Mouse (Mus musculus) frontal cortex, postnatal 14 days (tissue): ENCODE data around the gene Naalad2.
"Not testable (repeated sequence)": the region's sequence is repeated elsewhere in the genome, so short reads cannot be mapped to it uniquely, and the experiment has no call there.

Source experiments
- DNase-seq, 2 experiments: peaks; one replicate each; pipeline ENCODE4 v3.0.0; 2022; ENCODE audit warnings: low spot score in 2 of 2

Gene Naalad2

DNA sequence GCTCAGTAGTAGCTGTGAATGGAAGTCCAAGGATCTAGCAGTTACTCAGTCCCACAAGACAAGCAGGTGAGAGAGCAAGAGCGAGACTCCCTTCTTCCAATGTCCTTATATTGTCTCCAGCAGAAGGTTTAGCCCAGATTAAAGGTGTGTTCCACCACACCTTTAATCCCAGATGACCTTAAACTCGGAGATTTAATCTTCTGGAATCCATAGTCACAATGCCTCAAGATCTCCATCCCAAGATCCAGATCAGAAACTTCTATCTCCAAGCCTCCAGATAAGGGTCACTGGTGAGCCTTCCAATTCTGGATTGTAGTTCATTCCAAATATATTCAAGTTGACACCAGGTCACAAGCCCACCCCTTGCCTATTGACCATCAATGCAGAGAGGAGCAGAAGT is at the start of gene Naalad2:
Gene Naalad2, minus strand, starts transcription at position 101 of the 400 bp plus-strand sequence.
- not testable (repeated sequence) for DNase-seq

DNA sequence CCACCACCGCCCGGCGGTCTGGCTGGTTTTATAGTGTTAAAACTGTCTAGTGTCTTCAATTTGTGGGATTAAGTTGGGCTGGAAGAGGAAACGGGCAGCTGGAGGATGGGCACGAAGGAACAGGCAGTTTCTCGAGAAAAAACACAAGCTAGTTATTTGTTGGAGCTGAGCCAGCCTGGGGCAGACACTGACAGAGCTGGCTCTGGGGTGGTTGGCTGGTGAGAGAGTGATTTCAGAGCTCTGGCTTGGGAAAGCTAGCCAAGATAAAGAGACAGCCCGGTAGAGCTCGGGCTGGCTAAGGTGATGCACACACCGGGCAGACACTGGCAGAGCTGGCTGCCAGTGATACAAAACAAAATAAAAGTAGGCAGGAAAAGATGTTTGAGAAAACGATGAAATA is 28.9 kb upstream of the Naalad2 start:
- no peak for DNase-seq

DNA sequence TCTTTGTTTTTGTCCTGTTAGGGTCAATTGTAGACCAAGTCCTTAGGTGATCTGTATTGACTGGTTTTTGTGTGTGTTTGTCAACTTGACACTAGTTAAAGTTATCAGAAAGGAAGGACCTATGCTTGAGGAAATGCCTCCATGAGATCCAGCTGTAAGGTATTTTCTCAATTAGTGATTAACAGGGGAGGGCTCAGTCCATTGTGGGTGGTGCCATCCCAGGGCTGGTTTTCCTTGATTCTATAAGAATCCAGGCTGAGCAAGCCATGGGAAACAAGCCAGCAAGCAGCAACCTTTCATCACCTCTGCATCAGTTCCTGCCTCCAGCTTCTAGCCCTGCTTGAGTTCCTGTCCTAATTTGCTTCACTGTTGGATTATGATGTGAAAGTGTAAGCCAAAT is 27.6 kb upstream of the Naalad2 start, which contains the start of gene Mbd3l2:
Gene Mbd3l2, plus strand, starts transcription at position 301 of the 400 bp plus-strand sequence.
- no peak for DNase-seq

DNA sequence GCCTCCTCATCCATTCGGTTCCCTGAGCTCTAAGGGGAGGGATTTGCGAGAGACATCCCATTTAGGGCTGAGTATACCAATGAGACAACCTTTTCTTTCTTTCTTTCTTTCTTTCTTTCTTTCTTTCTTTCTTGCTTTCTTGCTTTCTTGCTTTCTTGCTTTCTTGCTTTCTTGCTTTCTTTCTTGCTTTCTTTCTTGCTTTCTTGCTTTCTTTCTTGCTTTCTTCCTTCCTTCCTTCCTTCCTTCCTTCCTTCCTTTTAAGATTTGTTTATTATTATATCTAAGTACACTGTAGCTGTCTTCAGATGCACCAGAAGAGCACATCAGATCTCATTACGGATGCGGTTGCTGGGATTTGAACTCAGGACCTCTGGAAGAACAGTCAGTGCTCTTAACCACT is 9.6 kb upstream of the Naalad2 start:
- not testable (repeated sequence) for DNase-seq

DNA sequence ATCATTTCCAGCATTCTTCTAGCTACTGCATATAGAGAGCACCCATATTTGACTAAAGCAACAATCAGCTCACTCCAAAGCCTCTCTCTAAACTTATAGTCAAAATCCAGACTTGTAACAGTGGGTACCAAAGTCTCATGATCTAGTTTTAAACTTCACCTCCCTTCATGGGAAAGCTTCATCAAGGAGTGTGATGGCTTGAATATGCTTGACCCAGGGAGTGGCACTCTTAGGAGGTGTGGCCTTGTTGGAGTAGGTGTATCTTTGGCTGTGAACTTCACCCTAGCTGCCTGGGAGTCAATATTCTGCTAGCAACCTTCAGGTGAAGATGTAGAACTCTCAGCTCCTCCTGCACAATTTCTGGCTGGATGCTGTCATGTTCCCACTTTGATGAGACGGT is 1.3 kb upstream of the Naalad2 start, which contains the start of gene Ubtfl1:
Gene Ubtfl1, plus strand, starts transcription at position 301 of the 400 bp plus-strand sequence.
- DNase-seq: no peak

DNA sequence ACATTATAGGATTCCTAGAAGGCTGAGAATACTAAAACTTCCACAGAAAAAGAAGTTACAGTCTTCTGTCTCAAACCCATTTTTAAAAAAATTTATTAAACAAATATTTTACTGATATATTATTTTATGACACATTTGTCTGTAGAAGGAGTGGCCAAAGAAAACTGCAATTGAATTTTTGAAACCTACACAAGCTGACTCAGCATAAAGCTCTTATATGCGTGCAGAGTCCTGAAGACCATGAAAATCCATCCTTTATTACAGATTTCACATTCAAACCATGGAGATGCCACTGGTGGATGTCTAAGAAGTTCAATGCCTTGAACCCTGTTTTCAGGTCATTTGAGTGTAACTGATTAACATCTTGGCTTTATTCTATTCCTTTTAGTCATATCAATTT is 3.2 kb downstream of the Naalad2 start:
- no peak for DNase-seq

DNA sequence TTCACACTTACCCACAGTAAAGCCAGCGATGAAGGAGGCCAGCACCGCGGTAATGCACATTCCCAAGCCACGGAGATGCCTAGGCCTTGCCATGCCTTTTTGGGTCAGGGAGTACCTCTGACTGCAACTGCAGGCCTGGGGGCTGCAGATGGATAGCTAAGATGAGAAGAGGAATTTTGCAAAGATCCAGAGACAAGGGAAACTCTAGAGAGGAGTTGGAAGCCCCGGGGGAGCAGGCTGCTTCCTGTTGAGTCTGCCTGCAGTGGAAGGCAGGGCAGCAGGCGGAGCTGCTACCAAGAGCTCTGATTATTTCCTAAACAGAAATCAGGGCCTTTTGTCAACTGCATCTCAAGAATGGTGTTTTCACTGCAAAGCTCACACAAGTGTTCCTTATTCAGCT is 17.0 kb downstream of the Naalad2 start:
- no peak for DNase-seq

DNA sequence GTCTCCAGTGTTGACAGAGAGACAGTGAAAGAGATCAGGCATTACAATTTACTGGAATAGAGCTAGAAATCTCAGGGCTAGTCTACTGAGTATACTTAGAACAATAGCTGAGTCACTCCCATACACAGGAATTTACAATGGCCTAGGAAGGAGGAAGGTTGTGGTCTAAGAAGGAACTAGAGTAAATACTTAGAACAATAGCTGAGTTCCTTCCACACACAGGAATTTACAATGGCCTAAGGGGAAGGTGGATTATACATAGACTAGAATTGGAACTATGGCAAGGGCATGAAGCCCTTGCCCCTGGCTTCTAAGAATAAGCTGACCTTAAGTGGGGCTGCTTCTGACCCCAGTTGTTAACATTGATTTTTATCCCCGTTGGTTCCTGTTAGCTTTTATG is 29.8 kb downstream of the Naalad2 start:
- DNase-seq: not testable (repeated sequence)

DNA sequence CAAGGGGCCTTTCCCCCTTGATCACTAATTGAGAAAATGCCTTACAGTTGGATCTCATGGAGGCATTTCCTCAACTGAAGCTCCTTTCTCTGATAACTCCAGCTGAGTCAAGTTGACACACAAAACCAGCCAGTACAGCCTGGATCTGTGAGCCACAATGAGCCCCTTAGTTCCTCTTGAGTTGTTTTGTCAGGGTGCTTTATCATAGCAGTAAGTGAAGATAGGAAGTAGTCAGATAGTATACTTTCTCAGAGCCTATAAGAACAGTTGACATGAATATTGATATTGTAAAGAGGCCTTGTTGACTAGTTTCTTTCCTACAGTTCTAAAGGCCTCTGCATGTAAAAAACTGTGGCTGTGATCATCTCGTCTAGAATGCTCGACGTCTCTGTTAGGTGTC is 82.8 kb downstream of the Naalad2 start:
- no peak for DNase-seq

DNA sequence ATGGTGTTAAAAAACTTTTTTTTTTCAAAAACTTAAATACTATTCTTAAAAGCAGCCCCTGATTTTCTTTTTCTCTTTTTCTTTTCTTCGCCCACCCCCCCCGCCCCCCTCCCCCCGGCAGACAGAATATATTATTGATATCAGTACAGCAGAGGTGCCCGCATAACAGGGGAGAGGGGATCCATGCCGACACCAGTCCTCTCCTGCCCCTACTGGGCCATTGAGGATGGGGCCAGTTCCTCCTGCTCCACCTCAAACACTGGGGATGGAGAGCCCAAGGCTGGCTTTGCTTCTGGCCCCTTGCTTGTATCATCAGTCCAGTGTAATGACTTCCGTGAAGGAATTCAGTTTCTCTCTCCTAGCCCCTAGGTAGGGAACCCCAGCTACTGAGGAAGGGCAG is 104.5 kb downstream of the Naalad2 start:
- no peak for DNase-seq

DNA sequence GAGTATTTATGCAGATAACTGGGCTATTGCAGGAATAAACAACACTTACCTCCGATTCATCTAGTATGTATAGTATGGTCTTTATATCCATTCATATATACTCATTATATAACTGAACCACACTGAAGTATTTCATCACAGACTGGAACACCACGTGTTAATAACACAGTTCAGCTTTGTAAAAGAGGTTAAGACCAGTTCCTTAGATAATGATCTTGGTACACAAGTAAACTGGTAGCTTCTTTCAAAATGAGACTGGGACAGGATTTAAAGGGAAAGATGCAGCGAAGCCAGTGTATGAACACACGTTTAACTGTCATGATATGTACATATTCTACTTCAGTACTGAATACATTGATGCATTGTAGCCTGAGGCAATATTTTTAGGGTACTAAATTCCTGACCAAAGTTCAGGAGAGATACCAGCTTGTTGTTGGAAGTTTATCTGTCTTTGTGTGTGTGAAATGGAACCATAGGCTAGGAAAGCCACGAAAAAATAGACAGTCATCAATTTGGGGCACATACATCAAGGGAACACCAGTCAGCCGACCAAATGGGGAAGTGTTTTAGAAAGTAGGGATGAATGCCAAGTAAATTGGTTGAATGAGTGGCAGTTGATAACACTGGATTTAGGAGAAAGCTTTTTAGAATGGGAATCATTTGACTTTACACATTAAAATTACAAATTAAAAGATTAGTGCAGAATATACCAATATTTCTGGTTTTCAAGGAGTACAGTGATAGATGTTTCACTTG is 109.6 kb downstream of the Naalad2 start:
- DNase-seq: no peak

DNA sequence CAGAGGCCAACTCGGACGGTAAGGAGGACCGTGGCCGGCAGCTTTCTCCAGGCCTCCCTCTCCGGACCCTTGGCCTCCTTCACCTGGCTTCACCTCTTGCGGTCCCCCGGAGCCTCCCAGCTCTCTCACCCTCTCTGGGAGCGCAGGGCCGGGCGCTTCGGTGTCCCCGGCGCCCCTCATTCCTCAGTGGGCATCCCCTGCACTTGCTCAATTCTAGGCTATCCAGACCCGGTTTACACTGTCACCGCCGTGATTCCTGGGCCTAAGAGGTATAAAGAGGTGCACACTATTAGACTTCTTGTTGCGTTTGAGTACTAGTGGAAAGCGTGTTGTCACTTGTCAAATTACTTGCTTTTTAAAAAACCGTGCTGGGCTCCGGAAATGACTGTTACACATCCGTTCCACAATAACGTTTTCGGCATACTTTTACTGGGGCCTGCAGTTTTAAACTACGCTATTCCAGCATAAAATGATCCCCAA is 110.3 kb downstream of the Naalad2 start:
- no peak for DNase-seq

DNA sequence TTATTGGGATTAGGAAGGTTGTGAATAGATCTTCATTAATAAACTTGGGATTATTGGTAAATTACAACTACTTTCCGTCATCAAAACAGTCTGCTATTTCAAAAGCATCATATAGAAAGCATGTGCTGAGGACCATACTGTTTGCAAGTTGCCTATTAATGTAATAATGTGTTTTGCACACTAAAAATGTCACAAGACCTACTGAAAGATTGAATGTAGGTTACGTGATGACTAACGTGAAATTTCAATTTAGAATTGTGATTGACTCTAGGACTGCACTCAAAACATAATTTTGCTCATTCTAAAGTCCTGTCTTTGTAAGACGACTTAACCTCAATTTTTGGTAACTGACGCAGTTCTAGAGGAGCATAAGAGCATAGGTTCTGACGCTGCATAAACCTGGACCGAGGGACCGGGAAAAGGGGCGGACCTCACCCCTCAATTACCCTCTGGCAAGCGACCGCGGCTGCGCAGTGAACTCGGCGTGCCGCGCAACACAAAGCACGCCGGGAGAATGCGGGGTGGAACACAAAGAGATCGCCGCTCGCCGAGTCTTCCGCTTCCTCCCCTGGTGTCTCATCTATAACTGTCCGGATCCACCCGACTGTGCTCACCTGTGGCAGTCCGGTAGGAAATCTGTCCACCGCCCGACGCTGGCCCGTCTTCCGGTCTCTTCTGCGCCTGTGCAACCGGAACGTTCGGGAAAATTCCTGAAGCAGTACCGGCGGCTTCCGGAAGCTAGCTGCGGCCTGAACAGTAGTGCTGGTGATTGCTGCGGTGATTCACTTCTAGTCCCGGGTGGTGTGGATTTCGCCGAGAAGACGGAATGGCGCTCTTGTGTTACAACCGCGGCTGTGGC is 111.0 kb downstream of the Naalad2 start, which contains the start of gene Chordc1:
Gene Chordc1, plus strand, starts transcription at position 555 of the 859 bp plus-strand sequence.
- DNase-seq: peak; percentile 92 to 93

DNA sequence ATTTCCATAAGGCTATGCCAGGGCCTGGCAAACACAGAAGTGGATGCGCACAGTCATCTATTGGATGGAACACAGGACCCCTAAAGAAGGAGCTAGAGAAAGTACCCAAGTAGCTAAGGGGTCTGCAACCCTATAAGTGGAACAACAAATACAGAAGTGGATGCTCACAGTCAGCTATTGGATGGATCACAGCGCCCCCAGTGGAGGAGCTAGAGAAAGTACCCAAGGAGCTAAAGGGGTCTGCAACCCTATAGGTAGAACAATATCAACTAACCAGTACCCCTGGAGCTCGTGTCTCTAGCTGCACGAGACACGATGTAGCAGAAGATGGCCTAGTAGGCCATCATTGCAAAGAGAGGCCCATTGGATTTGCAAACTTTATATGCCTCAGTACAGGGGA is 124.1 kb downstream of the Naalad2 start:
- DNase-seq: not testable (repeated sequence)

DNA sequence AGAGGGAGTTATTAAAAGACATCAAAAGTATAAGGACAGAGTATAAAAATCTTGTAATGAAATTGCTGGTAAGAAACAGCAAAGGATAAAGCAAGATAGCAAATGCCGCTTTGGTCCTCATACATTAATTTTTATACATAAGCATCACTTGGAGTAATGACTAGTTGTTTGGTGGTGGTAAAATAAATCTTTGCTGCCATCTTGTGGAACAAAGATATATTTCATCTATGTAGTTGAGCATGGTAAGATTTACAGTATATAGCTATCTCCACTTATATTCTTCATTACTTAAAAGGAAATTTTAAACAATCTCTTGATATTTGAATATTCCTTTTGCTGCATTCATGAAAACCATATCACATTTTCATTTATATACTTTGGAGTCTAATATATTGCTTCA is 125.3 kb downstream of the Naalad2 start:
- DNase-seq: no peak

DNA sequence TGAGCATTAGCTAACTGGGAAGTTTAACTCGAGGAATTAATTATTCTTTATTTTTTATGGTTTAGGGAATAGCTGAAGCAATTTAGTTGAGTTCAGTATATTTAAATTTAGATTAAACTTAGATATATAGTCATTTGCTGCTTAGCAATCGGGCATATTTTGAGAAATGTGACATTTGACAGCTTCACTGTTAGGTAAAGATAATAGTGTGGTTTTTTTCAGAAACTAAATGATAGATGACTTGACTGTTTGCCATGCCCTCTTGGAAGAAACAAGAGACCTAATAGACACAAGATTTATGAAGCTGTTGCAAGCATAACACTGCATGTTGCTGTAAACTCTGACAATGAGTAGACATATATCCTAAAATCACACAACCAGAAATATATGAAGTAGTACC is 126.0 kb downstream of the Naalad2 start:
- no peak for DNase-seq

DNA sequence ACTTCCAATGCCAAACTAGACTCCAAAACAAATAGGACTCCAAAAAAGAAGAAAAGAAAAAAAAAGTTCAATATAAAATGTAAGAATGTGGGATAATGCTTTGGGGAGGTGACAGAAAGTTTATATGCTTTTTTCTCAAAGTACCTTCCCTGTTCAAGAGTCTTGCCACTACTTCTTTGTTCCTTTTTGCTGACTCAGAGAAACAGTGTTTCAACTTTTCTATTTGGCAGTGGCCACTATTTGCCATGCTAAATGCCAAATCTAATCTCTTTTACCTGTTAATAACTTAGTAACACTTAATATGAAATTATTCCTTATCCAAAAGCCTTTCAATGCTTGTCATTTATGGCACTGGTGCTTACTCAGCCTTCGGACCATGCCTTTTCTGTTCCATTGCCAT is 126.9 kb downstream of the Naalad2 start:
- no peak for DNase-seq
